Mouse (Mus musculus) heart, adult 8-10 months (tissue): ENCODE results near the gene Slc25a26. TPM values are rescaled to one million over a fixed set of nuclear protein-coding genes. Genes with fewer than 3 reads are reported as not detected.

Source experiments
- DNase-seq: peaks from one replicate; pipeline ENCODE4 v3.0.0; 2022; ENCODE audit warnings: low spot score
- microRNA-seq: library from miRNA; unstranded; fragments of <30 nt; microRNA quantifications from one replicate; pipeline ENCODE4 v1.2.0, GENCODE M21; 2022
- total RNA-seq, 4 experiments: library from RNA; stranded (reverse); gene quantifications; 2 replicates each; pipeline ENCODE4 v1.2.4; 2022

The Slc25a26 gene
- total RNA-seq, 4 experiments from 2014 or later = 19.1 to 24.9 (median 23.6) TPM

DNA sequence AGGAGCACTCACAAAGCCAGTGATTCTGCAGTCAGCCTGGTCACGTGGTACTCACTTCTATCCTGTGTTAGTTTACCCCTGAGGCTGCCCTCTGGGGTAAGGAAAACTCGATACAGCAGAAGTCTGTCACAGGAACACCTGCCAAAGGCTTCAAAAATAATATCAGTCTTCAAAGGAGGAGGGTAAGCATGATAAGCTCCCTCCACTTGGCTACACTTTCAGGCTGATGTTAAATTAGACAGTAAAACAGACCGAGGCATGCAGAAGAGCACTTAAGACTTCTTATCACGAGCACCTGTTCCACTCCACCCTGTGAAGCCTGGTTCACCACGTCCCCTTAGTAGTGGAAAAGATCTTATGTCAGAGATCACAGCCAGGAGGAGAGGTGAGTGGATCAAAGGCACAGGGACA lies 136.9 kb downstream of the Slc25a26 start:
- DNase-seq = no peak

DNA sequence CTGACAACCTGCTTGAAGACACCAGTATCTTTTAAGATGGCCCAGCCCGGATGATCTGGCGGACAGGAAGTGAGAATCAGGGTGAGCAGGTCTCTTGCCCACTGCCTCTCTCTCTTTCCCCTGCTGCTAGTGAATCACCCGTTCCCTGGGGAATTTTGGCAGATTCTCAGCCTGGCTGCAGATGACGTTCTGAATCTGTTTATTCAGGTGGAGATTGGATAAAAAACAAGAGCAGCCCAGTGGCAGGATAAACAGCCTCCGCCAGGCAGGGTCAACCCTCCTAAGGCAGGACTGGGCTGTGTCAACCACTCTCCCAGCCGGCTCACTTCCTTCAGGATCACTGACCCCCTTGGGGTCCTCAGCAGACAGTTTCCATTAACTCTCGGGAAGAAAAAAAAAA lies 140.2 kb downstream of the Slc25a26 start:
- DNase-seq = peak; percentile 57

DNA sequence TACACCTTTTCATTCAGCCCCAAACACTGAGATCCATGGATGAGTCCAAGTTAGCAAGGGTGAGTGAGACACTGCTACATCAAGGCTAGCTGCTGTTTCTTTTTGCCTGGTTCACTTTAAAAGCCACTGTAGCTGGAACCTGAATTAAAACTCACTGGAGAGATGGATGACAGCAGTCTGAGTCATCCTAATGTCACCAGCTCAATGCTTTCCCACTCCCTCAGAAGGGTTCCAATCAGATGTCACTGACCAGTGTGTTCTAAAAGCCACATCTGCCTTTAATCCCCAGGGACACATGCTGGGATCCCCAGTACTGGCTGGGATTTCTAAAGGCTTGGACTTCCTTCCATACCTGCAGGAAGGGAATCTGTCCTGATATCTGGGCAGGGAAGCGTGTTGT lies 141.9 kb downstream of the Slc25a26 start:
- no peak for DNase-seq

DNA sequence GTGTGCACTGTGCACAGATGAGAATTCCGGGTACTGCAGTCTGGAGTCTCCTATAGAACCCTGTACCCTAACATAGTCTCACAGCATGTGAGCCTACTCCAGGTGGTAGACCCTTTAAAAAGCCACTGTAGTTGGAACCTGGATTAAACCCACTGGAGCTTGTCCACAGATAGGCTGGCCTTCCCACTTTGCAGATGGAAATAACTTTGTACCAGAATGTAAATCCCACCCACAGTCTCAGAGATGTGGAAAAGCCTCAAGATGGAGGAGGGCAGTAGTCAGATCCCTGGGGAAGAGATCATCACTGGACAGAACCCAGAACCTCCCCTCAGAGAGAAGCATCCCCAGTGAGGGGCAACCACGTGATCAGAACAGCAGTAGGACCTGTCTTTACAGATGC lies 143.9 kb downstream of the Slc25a26 start:
- no peak for DNase-seq

DNA sequence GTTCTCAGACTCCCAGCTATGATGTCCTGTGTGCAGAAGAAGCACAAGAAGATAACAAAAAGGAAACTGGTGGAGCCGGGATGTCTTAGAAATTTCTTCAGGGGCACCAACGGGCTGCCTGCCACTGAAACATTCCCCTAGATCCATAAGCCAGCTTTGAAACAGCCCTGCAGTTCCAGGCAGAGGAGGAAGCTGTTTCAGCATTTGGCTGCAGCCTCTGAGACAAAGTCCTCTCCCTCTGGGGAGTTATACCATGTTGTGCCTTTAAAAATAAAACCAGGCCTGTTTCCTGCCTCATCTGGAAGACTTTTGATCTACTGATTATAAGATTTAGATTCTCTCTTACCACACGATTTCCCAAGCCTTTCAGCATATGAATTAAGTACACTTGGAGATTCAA lies 144.5 kb downstream of the Slc25a26 start:
- DNase-seq = no peak

DNA sequence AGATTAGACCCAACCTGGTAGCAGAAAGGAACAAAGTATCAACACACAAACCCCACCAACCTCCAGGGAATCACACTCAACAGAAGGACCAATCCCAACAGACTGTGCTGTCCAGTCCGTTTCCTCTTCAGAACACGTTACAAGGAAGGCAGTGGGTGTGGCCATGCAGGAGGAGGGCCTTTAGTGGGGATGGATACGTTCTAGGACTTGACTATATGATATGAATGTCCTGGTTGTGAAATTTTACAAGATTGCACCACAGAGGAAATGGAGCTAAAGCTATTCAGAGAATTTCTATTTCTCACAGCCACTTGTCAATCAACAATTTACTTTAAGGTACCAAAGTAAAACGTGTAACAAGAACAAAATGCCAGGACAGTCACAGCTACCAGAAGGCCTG lies 145.6 kb downstream of the Slc25a26 start:
- DNase-seq = no peak

DNA sequence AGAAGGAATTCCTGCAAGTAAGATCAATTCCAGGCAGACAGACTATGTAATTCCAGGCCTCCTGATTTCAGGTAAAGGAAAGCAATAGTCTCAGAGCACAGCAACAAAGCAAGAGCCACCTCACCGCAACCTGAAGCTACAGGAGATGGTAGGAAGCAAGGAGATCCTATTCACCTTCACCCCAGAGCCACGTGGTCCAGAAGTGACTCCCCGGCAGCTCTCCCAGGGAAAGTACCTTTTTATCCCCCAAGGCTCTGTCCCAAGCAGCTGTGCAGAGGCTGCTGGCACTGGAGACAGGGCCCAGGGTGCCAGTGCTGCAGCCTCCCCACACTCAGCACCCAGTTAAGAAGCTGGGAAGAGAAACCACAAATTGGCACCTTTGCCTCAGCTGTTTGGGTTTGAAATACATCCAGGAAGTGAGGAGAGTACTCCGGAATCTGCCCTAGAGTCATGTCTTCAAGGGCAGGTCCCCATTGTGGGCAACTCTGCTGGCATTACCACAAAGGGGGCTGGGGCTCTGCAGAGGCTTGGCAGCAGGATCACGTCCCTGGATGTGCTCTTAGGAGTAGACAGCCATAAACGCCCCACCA lies 146.2 kb downstream of the Slc25a26 start:
- no peak for DNase-seq

DNA sequence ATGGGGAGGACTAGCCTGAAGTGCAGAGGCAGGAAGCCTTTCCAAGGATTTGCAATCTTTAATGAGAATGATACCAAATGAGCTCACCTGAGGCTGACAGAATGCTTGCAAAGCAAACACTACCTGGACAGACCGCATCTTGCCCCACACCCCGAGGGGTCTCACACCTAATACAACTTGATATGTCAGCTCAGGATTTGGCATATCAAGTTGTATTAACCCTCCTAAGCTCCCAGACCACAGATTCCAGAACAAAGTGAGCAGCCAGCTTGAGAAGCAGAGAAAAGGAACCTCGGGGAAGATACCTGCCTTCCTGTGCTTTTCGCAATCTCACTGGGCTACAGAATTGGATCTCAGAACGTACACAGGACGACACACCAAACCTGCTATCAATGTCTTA lies 146.8 kb downstream of the Slc25a26 start:
- no peak for DNase-seq

DNA sequence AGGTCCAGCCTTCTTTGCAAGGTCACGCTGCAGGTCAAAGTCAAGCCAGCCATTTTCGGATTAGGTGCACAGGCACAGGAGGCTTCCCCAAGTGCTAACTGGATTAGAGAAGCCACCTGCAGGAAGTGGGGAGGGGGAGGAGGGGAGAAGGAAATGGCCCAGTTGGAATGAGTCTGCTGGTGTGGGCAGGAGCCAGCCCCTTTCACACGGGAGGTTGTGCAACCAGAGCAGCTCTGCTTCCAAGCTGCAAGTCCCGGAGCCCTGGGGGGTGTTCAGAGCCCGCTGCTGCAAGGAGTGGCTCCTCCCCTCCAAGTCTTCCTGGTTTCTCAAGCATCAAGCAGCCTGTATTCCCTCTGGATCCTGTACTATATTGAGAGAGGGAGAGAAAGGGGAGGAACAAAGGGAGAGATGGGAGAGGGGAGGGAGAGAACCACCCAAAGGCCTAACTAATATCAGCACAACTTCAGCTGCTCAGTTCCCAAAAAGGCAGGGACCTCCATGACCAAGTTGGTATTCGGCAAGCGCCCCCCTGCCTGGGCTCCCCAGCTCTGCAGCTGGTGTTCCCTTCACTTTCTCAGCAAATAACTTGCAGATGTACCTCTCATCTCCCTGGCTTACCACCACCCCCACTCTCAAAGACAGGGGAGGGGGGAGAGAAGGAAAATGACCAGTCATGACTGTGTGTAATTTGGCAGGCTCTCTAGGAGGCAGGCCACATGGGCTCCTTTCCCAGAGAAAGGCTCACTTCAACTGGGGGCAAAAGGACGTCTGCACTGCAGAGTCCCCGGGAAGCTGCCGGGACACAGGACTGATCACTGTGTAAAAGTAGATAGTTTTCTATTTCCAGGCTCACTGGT lies 147.7 kb downstream of the Slc25a26 start:
- DNase-seq = peak; percentile 87

DNA sequence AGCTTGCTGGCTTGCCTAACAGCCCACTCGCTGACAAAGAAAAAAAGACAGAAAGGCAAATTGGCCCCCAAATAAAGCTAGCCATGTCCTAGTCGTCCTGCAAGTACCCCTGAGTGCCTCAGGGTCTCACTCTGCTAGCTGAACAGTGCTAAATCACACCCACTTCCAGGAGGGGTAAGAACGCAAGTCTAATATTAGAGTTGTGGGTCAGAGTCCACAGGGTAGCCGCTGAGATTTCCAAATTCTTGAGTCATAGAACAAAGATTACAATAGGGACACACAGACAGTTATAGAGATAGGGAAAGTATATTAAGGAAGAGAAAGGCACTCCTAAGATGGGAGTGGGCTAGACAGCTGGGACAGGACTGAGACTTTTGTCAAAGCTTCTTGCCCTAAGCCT lies 148.4 kb downstream of the Slc25a26 start:
- DNase-seq = no peak

DNA sequence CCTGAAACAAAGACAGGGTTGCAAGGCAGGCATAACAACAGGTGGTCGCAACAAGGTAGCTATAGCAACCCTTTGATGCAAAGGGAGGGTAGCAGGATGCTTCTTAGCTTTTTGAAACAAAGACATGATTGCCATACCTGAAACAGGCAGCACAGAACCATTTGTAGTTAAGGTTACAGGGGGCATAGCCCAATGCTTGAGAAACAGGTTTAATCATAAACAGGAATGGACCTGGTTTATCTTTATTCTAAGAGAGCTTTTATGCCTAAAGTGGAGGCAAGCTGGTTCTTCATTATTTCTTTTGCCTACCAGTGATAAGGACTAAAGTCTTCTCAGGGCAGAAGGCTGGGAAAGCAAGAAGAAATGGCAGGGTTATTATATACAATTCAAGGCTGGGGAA lies 149.5 kb downstream of the Slc25a26 start:
- DNase-seq = no peak

DNA sequence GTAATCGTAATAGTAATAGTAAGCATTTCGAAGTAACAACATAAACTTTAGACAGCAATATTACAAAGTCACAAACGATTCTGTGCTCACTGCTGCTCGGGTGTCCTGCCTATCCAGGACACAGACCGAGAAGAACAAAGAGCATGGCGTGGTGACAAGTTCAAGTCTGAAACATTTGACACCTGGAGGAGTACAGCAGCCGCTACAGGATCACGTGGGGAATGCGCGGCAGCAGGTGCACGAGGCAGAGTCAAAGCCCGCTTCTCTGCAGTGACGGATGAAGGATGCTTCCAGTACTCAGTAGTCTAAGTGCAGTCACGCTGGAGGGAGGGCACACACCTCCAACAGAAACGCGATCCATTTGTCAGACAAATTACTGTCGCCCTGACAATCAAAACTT lies 151.4 kb downstream of the Slc25a26 start:
- DNase-seq = no peak

DNA sequence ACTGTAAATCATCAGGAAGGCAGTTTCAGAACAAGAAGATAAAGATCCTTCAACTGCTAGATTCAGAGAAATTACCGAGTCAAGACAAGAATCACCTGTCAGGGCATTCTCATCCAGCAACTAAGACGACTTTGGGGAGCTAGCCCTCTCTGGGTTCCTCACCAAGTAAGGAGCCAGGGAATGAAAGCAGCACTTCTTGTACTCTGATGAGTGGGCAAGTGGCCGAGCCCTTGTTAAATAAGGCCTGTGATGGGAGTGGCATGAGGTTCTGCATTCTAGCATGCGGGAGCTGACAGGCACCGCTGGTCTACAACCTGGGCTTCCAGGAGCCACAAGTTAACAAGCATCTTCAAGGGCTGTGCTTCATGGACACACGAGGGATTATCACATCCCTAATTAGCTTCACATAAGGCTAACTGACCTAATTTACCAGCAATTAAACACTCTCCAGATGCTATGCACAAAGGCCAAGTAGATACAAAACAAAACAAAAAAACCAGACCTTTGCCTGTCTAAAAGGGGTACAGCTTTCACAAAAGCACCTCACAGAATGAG lies 152.6 kb downstream of the Slc25a26 start:
- no peak for DNase-seq

DNA sequence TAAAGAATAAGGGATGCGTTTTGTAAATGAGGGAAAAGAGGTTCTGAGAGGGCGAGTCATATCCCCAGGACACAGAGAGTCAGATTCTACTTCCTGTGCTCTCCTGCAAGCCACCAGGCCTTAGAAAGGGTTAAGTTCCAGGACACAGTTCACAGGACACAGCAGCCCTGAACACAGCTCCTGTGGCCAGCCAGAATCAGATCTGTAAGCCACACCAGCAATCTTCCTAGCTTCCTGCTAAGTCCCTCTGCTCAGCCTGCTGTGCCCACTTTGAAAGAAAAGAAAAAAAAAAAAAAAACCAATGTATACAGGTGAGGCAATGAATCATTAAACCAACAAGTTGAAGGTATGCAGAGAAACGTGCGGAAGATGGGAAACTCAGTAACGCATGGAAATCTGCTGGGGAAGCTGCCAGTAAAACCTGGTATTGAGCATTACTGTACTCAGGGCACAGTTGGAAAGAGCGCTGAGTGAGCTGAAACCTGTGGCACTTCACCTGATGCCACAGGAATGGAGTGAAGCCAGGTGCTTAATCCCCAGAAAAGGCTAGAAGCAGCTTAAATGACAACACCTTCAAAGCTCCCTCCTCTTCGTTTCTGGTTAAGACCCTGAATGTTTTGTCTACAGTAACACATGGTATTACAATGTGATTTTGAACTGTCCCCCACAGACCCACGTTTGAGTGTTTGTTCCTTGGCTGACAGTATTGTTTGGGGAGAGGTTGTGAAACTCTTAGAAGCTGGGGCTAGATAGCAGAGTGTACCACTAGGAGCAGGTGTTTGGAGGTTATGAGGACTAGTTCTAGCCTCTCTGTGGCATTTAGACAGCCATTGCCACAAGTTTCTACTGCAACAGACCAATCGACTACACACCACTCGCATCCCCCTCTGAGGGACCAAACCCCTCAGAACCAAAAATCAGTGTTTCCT lies 153.5 kb downstream of the Slc25a26 start:
- no peak for DNase-seq

Small RNA genes lying within 50 kb of the gene (microRNA-seq; reads per million reads assigned to microRNA genes)
- not detected for gene Mir7041

Other genes with a start within 250 kb of the Slc25a26 start
- gene Magi1, start 216.4 kb upstream of the Slc25a26 start, total RNA-seq = 10 to 100 TPM; 11.3 to 16.5 (median 15.2) TPM
- gene Lrig1, start 199.8 kb downstream of the Slc25a26 start, total RNA-seq = 10 to 100 TPM; 27.0 to 36.3 (median 32.2) TPM